ENCODE assay signal across 28 mouse cellular contexts in genomic region chr5:31560352-31560751, GRCm38 (mm10).
"Had no signal": no experiment of that assay in that cellular context is flagged by ENCODE, and none has a peak within 500 bp of the region (broad histone marks: within the 10 kb centered on the region; RNA-seq: fewer than 3 reads in every experiment).

No protein-coding gene starts in this region.

- H3K4me1 ChIP-seq: hindbrain, embryonic 10.5 days; hindbrain, embryonic 12.5 days; hindbrain, embryonic 13.5 days; hindbrain, embryonic 15.5 days; intestine, embryonic 15.5 days had no signal

- H3K27ac ChIP-seq: heart, embryonic 13.5 days; heart, embryonic 15.5 days; hindbrain, embryonic 10.5 days; hindbrain, embryonic 12.5 days; hindbrain, embryonic 13.5 days; hindbrain, embryonic 14.5 days; hindbrain, embryonic 15.5 days; hindbrain, postnatal 0 days; intestine, embryonic 15.5 days; kidney, embryonic 15.5 days; kidney, postnatal 0 days; left cerebral cortex, adult 2 months had no signal

- H3K27me3 ChIP-seq: heart, embryonic 12.5 days; heart, embryonic 13.5 days; heart, embryonic 15.5 days; hindbrain, embryonic 12.5 days; hindbrain, embryonic 13.5 days; hindbrain, embryonic 15.5 days; intestine, embryonic 15.5 days; kidney, embryonic 15.5 days had no signal

- DNase-seq: heart, postnatal 14 days; heart, postnatal 36 days; heart, postnatal 4 days; kidney, adult 11 months; kidney, adult 18-20 months; kidney, adult 2 months; kidney, adult 8-10 months; kidney, adult 9 months; kidney, postnatal 10 days; kidney, postnatal 14 days; kidney, postnatal 25 days; kidney, postnatal 36 days; kidney, postnatal 4 days; layer of hippocampus, adult 9-11 months; layer of hippocampus, postnatal 36 days had no signal

- H3K9me3 ChIP-seq: heart, embryonic 12.5 days; heart, embryonic 13.5 days; heart, embryonic 15.5 days; hindbrain, embryonic 10.5 days; hindbrain, embryonic 12.5 days; hindbrain, embryonic 13.5 days; hindbrain, embryonic 15.5 days; intestine, embryonic 15.5 days; kidney, embryonic 15.5 days had no signal

- H3K4me3 ChIP-seq: heart, embryonic 12.5 days; heart, embryonic 13.5 days; heart, embryonic 15.5 days; hindbrain, embryonic 10.5 days; hindbrain, embryonic 12.5 days; hindbrain, embryonic 13.5 days; hindbrain, embryonic 15.5 days; intestine, embryonic 15.5 days; kidney, embryonic 15.5 days; left cerebral cortex, adult 2 months had no signal
